Mouse (Mus musculus) hematopoietic stem cell, adult 5-6 weeks (primary cell): ENCODE data around the gene Tom1l1. TPM values are rescaled to one million over a fixed set of nuclear protein-coding genes. Genes with fewer than 3 reads are reported as not detected.

Source experiments
- ATAC-seq, 2 experiments: fragments of 125-278 bp in 1 of 2; replicated peaks in 1 of 2; 2 replicates each; pipeline ENCODE4 v1.8.0; 2016 to 2017; ENCODE audit warnings: inconsistent platforms in 2 of 2, mild to moderate bottlenecking in 2 of 2, moderate number of reproducible peaks in 2 of 2, low read depth in 1 of 2, moderate TSS enrichment in 1 of 2; ENCODE audit not compliant: low FRiP score in 2 of 2, poor library complexity in 2 of 2, severe bottlenecking in 2 of 2, insufficient read depth in 1 of 2, low TSS enrichment in 1 of 2
- total RNA-seq: library from RNA; stranded (forward); fragments of 172-1452, 232-1000 nt; gene quantifications from 2 replicates; pipeline ENCODE4 v1.2.3, GENCODE M21; 2017

The Tom1l1 gene
- total RNA-seq, 1 experiment from 2014 or later: 42.8 TPM

- peak; percentile 93 to 96 for ATAC-seq
Measured at GRCm38 (mm10) chr11:90637440-90638311, 50.5 kb downstream of the Tom1l1 start, which contains the start of the genes Stxbp4 and Cox11. Gene Stxbp4, minus strand, starts transcription at chr11:90638084. Gene Cox11, plus strand, starts transcription at chr11:90638173.

GRCm38 (mm10) chr11:90634661-90635060, 53.5 kb downstream of the Tom1l1 start:
- no peak for ATAC-seq

DNA sequence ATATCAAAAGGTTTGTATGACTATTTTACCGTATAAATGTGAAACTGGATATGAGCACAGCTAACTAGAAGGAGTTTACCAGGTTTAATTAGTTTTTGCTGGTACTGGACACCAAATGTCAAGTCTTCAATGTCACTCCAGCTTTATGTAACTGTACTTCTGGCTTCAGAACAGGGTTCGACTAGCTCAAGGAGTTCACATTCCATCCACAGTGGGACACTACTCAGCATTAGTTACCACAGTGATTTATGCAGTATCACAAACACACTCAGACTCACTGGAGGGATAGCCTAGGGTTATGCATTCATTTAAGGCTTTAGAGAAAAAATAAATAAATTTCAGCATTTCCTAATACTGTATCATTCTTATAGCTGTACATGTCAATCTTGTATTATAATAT, 55.7 kb downstream of the Tom1l1 start:
- ATAC-seq: no peak

GRCm38 (mm10) chr11:90627751-90628150, 60.4 kb downstream of the Tom1l1 start:
- ATAC-seq: no peak

DNA sequence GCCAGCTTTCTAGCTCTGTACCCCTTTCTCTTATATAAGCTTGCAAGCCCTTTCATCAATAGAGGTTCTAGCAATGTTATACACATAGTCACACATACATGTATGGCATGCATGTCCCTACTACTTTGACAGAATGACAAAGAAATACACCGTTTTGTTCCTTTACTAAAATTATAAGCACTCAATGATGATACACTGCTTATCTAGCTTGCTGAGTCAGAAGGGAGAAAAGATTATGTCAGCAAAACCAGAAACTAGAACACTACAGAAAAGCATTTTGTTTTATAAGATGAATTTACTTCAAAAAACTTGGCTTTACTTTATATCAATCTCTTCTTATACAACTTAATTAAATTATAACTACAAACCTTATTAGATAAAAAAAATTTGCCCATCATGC, 63.0 kb downstream of the Tom1l1 start:
- no peak for ATAC-seq

GRCm38 (mm10) chr11:90623477-90623876, 64.7 kb downstream of the Tom1l1 start:
- peak; percentile 51 to 59; a peak in 1 of 4 replicates for ATAC-seq

DNA sequence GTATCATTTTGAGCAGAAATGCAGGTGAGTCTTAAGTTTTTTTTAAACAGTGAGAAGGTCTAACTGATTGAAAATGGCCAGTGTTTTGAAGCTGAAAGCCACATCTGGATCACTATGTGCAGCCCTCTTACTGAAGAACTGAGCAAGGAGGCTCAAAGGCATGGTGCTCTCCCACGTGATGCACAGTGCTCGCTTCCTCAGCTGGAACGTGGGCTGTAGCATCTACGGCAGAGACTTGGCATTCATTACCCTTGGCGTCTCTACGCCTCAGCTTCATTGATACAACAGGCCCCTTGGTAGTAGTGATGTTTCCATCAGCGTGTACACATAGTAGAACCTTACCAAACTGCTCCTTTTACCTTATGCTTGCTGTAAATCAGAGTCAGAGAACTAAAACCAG, 65.7 kb downstream of the Tom1l1 start:
- no peak for ATAC-seq

GRCm38 (mm10) chr11:90622044-90622443, 66.1 kb downstream of the Tom1l1 start:
- ATAC-seq: no peak

DNA sequence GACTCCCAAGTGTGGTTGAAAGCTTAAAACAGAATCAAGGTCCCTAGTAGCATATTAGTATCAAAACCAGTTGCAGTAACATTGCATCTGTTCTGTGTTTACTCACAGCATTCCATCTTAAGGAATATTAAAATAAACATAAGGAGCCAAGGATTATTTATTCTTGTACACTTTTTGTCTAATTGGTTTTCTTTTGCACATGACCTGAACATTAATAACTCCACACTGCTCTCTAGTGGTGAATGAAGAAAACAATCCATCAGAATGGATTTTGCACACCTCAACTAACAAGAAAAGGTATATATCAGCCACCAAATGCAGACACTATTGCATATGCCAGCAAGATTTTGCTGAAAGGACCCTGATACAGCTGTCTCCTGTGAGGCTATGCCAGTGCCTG, 71.7 kb downstream of the Tom1l1 start:
- no peak; a peak in 1 of 4 replicates for ATAC-seq

- ATAC-seq: peak; percentile 42 to 56; a peak in 3 of 4 replicates
Measured at GRCm38 (mm10) chr11:90614743-90615142, 73.4 kb downstream of the Tom1l1 start.

- ATAC-seq: no peak
Measured at GRCm38 (mm10) chr11:90612118-90612517, 76.0 kb downstream of the Tom1l1 start.

DNA sequence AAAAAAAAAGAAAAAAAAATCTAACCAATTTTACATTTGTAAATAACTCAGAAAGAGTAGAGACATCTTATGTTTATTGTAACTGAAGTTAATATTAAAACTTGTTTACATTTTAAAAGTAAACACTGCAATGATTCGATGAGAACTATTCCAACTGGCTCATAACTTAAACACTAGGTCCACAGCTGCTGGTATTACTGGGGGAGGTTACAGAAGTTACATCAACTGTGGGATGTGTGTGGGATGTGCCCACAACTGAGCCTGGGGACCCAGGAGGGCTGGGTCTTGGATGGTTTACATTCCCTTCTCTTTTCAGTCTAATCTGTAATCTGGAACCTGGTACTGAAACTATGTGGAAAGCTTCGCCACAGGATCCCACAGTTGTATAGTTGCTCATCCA, 85.1 kb downstream of the Tom1l1 start:
- no peak for ATAC-seq

DNA sequence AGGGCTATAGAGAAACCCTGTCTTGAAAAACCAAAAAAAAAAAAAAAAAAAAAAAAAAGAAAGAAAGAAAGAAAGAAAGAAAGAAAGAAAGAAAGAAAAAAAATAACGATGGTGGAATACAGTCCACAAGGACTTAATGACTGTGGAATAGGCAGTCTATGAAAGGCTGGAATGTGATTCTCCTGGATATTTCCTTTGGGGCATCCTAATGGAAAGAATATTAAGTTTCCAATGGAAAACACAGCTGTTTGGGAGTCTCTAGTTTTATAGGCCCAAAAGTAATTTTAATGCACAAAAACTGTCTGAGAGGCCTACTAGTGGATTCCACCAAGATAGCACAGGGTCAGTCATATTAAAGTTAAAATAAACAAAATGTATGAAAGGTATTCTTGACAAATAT, 92.3 kb downstream of the Tom1l1 start:
- no peak for ATAC-seq

Other genes starting within 250 kb of the Tom1l1 start
- gene Stxbp4, start 50.3 kb downstream of the Tom1l1 start, total RNA-seq: 27.6 and 32.4 TPM in 2 replicates
- gene Cox11, start 50.2 kb downstream of the Tom1l1 start, total RNA-seq: 15.6 and 28.1 TPM in 2 replicates